Mouse (Mus musculus): ENCODE measurements around the gene Enho. TPM values are rescaled to one million over a fixed set of nuclear protein-coding genes. Genes with fewer than 3 reads are reported as not detected.
A peak's percentile ranks its signal among the peaks of the same experiment; 100 is the strongest.
"Not testable (repeated sequence)": the region's sequence is repeated elsewhere in the genome, so short reads cannot be mapped to it uniquely, and the experiment has no call there.

Enho gene
- 88.2 and 97.6 TPM in 2 replicates for polyA plus RNA-seq (2012; rRNA removed)

- TF ChIP-seq POLR2A (IDR thresholded peaks at IDR 0.05; ENCODE audit: extremely low read depth, insufficient read depth, low read length) (0 out of 2 replicates have a peak, but pooled peaks have one; percentile 22), CTCF (IDR thresholded peaks at IDR 0.05; ENCODE audit: extremely low read depth, insufficient read depth, low read length) (no peak)
- peak within 1 kb of the TSS; percentile 94 for H3K4me3 ChIP-seq (ENCODE audit: insufficient read depth, low read length)
- H3K27ac ChIP-seq (ENCODE audit: insufficient read depth, low read length) = peak within 1 kb of the TSS; percentile 43
- H3K4me1 ChIP-seq (ENCODE audit: control insufficient read depth, insufficient read depth, low read length) = peaks cover 2% of the 10 kb centered on the region; the same call in 1 of the 2 replicates
Observed at GRCm38 (mm10) chr4:41639913-41640507, at the start of gene Enho. Gene Enho (minus strand): TSS chr4:41640324.

GRCm38 (mm10) chr4:41688562-41688961 lies 48.4 kb upstream of the Enho start:
- not testable (repeated sequence) for H3K4me3 ChIP-seq (ENCODE audit: insufficient read depth, low read length); H3K27ac ChIP-seq (ENCODE audit: insufficient read depth, low read length); H3K4me1 ChIP-seq (ENCODE audit: control insufficient read depth, insufficient read depth, low read length)

GRCm38 (mm10) chr4:41685882-41686492 lies 45.9 kb upstream of the Enho start:
- not testable (repeated sequence) for H3K4me3 ChIP-seq (ENCODE audit: insufficient read depth, low read length); H3K4me1 ChIP-seq (ENCODE audit: control insufficient read depth, insufficient read depth, low read length)

GRCm38 (mm10) chr4:41684931-41685453 lies 44.9 kb upstream of the Enho start:
- not testable (repeated sequence) for H3K27ac ChIP-seq (ENCODE audit: insufficient read depth, low read length); H3K4me3 ChIP-seq (ENCODE audit: insufficient read depth, low read length); H3K4me1 ChIP-seq (ENCODE audit: control insufficient read depth, insufficient read depth, low read length)

More at GRCm38 (mm10) chr4:41685882-41686492, 45.9 kb upstream of the Enho start:
- not testable (repeated sequence) for H3K27ac ChIP-seq (ENCODE audit: insufficient read depth, low read length)

GRCm38 (mm10) chr4:41684131-41684930 lies 44.2 kb upstream of the Enho start:
- not testable (repeated sequence) for H3K4me1 ChIP-seq (ENCODE audit: control insufficient read depth, insufficient read depth, low read length); H3K4me3 ChIP-seq (ENCODE audit: insufficient read depth, low read length); H3K27ac ChIP-seq (ENCODE audit: insufficient read depth, low read length)

GRCm38 (mm10) chr4:41683303-41683702 lies 43.2 kb upstream of the Enho start:
- not testable (repeated sequence) for H3K4me3 ChIP-seq (ENCODE audit: insufficient read depth, low read length); H3K4me1 ChIP-seq (ENCODE audit: control insufficient read depth, insufficient read depth, low read length); H3K27ac ChIP-seq (ENCODE audit: insufficient read depth, low read length)

- TF ChIP-seq CTCF (IDR thresholded peaks at IDR 0.05; ENCODE audit: extremely low read depth, insufficient read depth, low read length) (no peak), POLR2A (IDR thresholded peaks at IDR 0.05; ENCODE audit: extremely low read depth, insufficient read depth, low read length) (no peak)
- H3K4me3 ChIP-seq (ENCODE audit: insufficient read depth, low read length) = no peak overlapping the region
- no peak overlapping the region for H3K27ac ChIP-seq (ENCODE audit: insufficient read depth, low read length)
- peaks cover 3% of the 10 kb centered on the region for H3K4me1 ChIP-seq (ENCODE audit: control insufficient read depth, insufficient read depth, low read length)
Observed at GRCm38 (mm10) chr4:41682789-41683188, 42.7 kb upstream of the Enho start.

GRCm38 (mm10) chr4:41681947-41682346 lies 41.8 kb upstream of the Enho start:
- Histone ChIP-seq H3K27ac (ENCODE audit: insufficient read depth, low read length) (no peak overlapping the region), H3K4me1 (ENCODE audit: control insufficient read depth, insufficient read depth, low read length) (peaks cover 3% of the 10 kb centered on the region), H3K4me3 (ENCODE audit: insufficient read depth, low read length) (no peak overlapping the region)
- no peak for TF ChIP-seq POLR2A (IDR thresholded peaks at IDR 0.05; ENCODE audit: extremely low read depth, insufficient read depth, low read length)

GRCm38 (mm10) chr4:41681176-41681575 lies 41.1 kb upstream of the Enho start:
- no peak overlapping the region for H3K27ac ChIP-seq (ENCODE audit: insufficient read depth, low read length)
- TF ChIP-seq POLR2A (IDR thresholded peaks at IDR 0.05; ENCODE audit: extremely low read depth, insufficient read depth, low read length) = no peak
- no peak for TF ChIP-seq CTCF (IDR thresholded peaks at IDR 0.05; ENCODE audit: extremely low read depth, insufficient read depth, low read length)
- H3K4me1 ChIP-seq (ENCODE audit: control insufficient read depth, insufficient read depth, low read length) = peaks cover 3% of the 10 kb centered on the region
- H3K4me3 ChIP-seq (ENCODE audit: insufficient read depth, low read length) = no peak overlapping the region

GRCm38 (mm10) chr4:41679291-41679690 lies 39.2 kb upstream of the Enho start:
- H3K4me3 ChIP-seq (ENCODE audit: insufficient read depth, low read length) = no peak overlapping the region
- H3K4me1 ChIP-seq (ENCODE audit: control insufficient read depth, insufficient read depth, low read length) = peaks cover 3% of the 10 kb centered on the region
- H3K27ac ChIP-seq (ENCODE audit: insufficient read depth, low read length) = no peak overlapping the region
- TF ChIP-seq POLR2A (IDR thresholded peaks at IDR 0.05; ENCODE audit: extremely low read depth, insufficient read depth, low read length) = no peak

Data from cortical plate, adult 2 months (tissue).